Mouse (Mus musculus) embryonic facial prominence, embryonic 13.5 days (tissue): ENCODE data around the gene Rsrc2. TPM values are rescaled to one million over a fixed set of nuclear protein-coding genes. Genes with fewer than 3 reads are reported as not detected.
"Not testable (repeated sequence)": the region's sequence is repeated elsewhere in the genome, so short reads cannot be mapped to it uniquely, and the experiment has no call there.

Source experiments
- ATAC-seq: fragments of 200-750 bp; cut with Nextera tagmentation; 2 replicates; pipeline ENCODE4 v1.8.0; 2017; ENCODE audit warnings: low read depth; ENCODE audit not compliant: insufficient number of reproducible peaks, insufficient read depth, low FRiP score, low TSS enrichment
- H3K27ac ChIP-seq: fragments of 300-500 bp; sonication (generic); 2 replicates; pipeline ENCODE4 v1.5.1; 2015; ENCODE audit warnings: moderate library complexity, mild to moderate bottlenecking, inconsistent platforms
- H3K27me3 ChIP-seq: fragments of 300-500 bp; sonication (generic); 2 replicates; pipeline ENCODE4 v1.6.1; 2015; ENCODE audit warnings: mild to moderate bottlenecking, inconsistent platforms
- H3K36me3 ChIP-seq: fragments of 300-500 bp; sonication (generic); 2 replicates; pipeline ENCODE4 v1.6.1; 2015; ENCODE audit warnings: mild to moderate bottlenecking, inconsistent platforms
- H3K4me1 ChIP-seq: fragments of 300-500 bp; sonication (generic); 2 replicates; pipeline ENCODE4 v1.6.1; 2015; ENCODE audit warnings: inconsistent platforms
- H3K4me2 ChIP-seq: fragments of 300-500 bp; sonication (generic); 2 replicates; pipeline ENCODE4 v1.6.1; 2015; ENCODE audit warnings: moderate library complexity, mild to moderate bottlenecking, inconsistent platforms
- H3K4me3 ChIP-seq: fragments of 300-500 bp; sonication (generic); 2 replicates; pipeline ENCODE4 v1.5.1; 2015; ENCODE audit warnings: mild to moderate bottlenecking, inconsistent platforms
- H3K9ac ChIP-seq: fragments of 300-500 bp; sonication (generic); 2 replicates; pipeline ENCODE4 v1.6.1; 2015; ENCODE audit warnings: mild to moderate bottlenecking, inconsistent platforms
- H3K9me3 ChIP-seq: fragments of 300-500 bp; sonication (generic); 2 replicates; pipeline ENCODE4 v1.6.1; 2016; ENCODE audit warnings: inconsistent platforms
- WGBS: fragments of 180-500 bp; shearing (Covaris S2); methylation state at CpG from one replicate; pipeline ENCODE4 v1.1.7; 2015; ENCODE audit warnings: mixed read lengths; 5-methylcytosine and 5-hydroxymethylcytosine counted together
- polyA plus RNA-seq: library from polyadenylated mRNA; unstranded; fragments of >200 nt; fragmentation: Nextera tagmentation; extraction: Ambion mirVana; gene quantifications from 2 replicates; pipeline ENCODE4 v1.2.1, GENCODE M21; 2015

Gene Rsrc2
- 168 and 177 TPM in 2 replicates for polyA plus RNA-seq

DNA sequence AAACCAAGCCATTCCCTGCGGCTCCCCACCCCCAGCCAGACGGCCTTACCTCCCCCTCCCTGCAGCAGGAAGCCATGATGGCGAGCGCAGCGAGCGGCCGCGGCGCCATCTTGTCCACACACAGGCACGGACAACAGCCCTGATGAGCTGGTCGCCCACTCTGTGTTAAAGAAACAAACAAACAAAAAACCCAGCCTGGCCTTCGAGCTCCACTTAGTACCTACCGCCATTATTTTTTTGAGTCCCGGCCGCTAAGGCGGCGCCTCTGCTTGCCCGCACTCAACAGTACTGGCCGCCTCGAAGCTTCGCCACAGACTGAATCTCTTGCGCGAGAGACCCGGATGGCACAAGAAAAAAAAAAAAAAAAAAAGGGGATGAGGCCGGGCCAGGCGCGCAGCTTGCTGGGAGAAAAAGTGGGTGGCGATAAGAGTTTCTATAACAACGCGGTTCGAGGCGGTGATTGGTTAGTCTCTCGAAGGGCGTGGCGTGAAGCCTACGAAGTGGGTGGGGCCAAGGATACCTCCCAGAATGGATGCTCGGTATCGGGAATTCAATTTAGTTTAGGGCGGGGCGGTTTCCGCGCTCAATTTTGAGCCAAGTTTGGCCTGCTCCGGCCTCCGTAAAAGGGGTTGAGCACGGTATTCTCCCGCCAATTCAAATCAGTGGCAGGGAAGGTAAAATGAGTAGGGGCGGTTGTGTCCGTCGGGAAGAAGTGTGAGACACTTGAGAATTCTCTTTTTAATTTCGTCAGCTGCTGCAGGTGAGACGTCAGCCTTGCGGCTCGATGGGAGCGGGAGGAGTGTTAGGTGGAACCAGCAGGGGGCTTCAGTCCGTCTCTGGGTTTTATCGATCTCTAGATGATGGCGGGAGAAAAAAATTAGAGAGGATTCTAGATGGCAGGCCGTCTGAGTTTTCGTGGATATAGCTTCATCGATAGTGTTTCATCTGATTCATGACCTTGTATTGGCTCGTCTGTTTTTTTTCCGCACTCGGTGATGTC, at the start of gene Rsrc2, which contains the start of gene Kntc1:
Gene Rsrc2 (minus strand): TSS at position 350 of the 1,000 bp plus-strand sequence.
Gene Kntc1 (plus strand): TSS at position 652 of the 1,000 bp plus-strand sequence.
- under 1% methylated on average over 63 of the region's 63 CpGs for WGBS
- H3K27ac ChIP-seq, result peak within 1 kb of the TSS; percentile 98
- H3K27me3 ChIP-seq, result no peaks in the 10 kb centered on the region
- ATAC-seq, result peak; percentile 95
- peaks cover 22% of the 10 kb centered on the region for H3K36me3 ChIP-seq
- peak within 1 kb of the TSS; percentile 85 for H3K4me2 ChIP-seq
- H3K4me1 ChIP-seq, result peaks cover 23% of the 10 kb centered on the region
- H3K9me3 ChIP-seq, result no peaks in the 10 kb centered on the region
- H3K4me3 ChIP-seq, result peak within 1 kb of the TSS; percentile 75
- H3K9ac ChIP-seq, result peak within 1 kb of the TSS; percentile 90

DNA sequence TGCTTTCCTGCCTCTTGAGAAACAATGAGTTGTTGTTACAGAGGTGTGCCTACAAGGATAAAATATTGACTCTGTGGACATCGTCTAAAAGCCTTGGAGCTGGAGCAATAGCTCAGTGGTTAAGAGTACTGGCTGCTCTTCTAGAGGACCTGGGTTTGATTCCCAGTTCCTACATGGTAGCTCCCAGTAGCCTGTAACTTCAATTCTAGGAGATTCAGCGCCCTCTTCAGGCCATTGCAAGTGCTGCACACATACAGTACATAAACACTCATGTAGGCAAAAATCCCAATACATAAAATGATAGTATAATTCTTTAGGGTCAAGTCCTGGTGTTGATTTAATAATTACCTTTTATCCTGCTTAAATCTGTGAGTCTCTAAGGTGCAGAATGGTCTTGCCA, 43.9 kb upstream of the Rsrc2 start:
- ATAC-seq, result no peak
- Histone ChIP-seq H3K4me3 (no peak overlapping the region), H3K9me3 (no peaks in the 10 kb centered on the region), H3K36me3 (peaks cover 89% of the 10 kb centered on the region), H3K9ac (no peak overlapping the region), H3K27me3 (no peaks in the 10 kb centered on the region), H3K4me1 (no peaks in the 10 kb centered on the region), H3K4me2 (no peak overlapping the region), H3K27ac (no peak overlapping the region)
- WGBS, result 86% methylated on average over 2 of the region's 2 CpGs

DNA sequence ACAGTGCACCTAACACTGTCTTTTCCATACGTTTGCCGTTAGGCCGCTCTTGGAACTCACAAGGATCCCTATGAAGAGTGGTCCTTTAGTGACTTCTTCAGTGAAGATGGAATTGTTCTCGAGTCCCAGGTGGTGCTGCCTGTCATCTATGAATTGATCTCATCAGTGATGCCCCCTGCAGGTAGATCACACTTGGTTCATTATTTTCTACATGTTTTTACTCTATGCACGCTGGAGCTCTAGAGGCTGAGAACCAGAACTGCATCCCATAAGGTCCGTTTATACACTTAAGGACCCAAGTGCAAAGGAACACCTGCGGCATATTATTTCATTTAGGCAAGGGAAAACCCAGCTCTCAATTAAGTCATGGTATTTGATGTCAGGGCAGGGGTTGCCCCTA, 39.8 kb upstream of the Rsrc2 start:
- WGBS, result 87% methylated on average over 7 of the region's 7 CpGs
- Histone ChIP-seq H3K27ac (no peak overlapping the region), H3K9ac (no peak overlapping the region)

DNA sequence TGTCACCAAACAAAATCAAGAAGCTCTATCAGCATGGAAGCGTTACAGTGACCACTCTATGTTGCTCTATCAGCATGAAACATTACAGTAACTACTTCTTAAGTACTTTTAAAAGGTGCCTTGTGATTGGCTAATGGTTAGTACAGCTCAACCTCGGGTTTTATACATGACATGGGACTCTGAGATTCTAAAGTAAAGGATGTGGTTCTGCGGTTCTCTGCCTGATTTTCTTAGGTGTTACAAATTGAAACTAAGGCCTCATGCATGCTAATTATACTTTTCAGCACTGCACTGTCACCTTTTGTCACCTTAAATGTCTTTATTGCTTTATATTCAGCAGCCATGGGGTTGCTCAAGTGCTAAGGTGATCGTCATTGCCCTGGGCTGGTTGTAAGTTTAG, 32.6 kb upstream of the Rsrc2 start:
- no peak for ATAC-seq

More for the DNA sequence above, 39.8 kb upstream of the Rsrc2 start:
- H3K36me3 ChIP-seq, result peaks cover 90% of the 10 kb centered on the region
- no peak overlapping the region for H3K4me3 ChIP-seq
- H3K4me1 ChIP-seq, result no peaks in the 10 kb centered on the region
- no peaks in the 10 kb centered on the region for H3K9me3 ChIP-seq
- H3K27me3 ChIP-seq, result no peaks in the 10 kb centered on the region
- no peak overlapping the region for H3K4me2 ChIP-seq
- ATAC-seq, result no peak

GRCm38 (mm10) chr5:123780716-123781115, 31.5 kb upstream of the Rsrc2 start:
- H3K27ac ChIP-seq, result no peak overlapping the region
- H3K9me3 ChIP-seq, result no peaks in the 10 kb centered on the region
- H3K9ac ChIP-seq, result no peak overlapping the region
- H3K27me3 ChIP-seq, result no peaks in the 10 kb centered on the region
- no peak overlapping the region for H3K4me2 ChIP-seq
- H3K4me3 ChIP-seq, result no peak overlapping the region
- H3K36me3 ChIP-seq, result peaks cover 86% of the 10 kb centered on the region
- no peaks in the 10 kb centered on the region for H3K4me1 ChIP-seq
- WGBS, result 88% methylated on average over 8 of the region's 8 CpGs
- ATAC-seq, result no peak

More for the DNA sequence above, 32.6 kb upstream of the Rsrc2 start:
- Histone ChIP-seq H3K27me3 (no peaks in the 10 kb centered on the region), H3K9me3 (no peaks in the 10 kb centered on the region), H3K4me1 (no peaks in the 10 kb centered on the region), H3K9ac (no peak overlapping the region), H3K27ac (no peak overlapping the region), H3K36me3 (peaks cover 86% of the 10 kb centered on the region), H3K4me2 (no peak overlapping the region), H3K4me3 (no peak overlapping the region)
- WGBS, result 92% methylated on average over 4 of the region's 4 CpGs

DNA sequence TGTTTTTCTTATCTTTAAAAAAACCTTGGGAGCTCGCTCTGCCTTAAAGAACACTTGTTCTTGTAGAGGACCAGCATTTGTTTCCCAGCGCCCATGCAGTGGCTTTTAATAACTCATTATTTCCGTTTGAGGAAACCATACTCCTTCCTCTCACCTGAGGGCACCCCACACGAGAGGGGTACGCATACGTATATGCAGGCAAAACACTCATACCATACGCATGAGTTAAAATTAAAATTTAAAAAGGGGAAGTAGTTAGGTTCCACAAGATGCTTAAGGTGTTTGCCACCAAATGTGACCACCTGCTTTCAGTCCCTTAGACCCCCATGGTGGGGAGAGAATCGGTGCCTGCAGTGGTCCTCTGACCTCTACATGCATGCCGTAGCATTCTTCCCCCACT, 24.2 kb upstream of the Rsrc2 start:
- no peak overlapping the region for H3K27ac ChIP-seq
- no peaks in the 10 kb centered on the region for H3K4me1 ChIP-seq
- H3K4me2 ChIP-seq, result no peak overlapping the region
- H3K4me3 ChIP-seq, result no peak overlapping the region
- no peak for ATAC-seq
- no peak overlapping the region for H3K9ac ChIP-seq
- peaks cover 80% of the 10 kb centered on the region for H3K36me3 ChIP-seq
- H3K9me3 ChIP-seq, result no peaks in the 10 kb centered on the region
- no peaks in the 10 kb centered on the region for H3K27me3 ChIP-seq
- WGBS, result 91% methylated on average over 9 of the region's 9 CpGs

DNA sequence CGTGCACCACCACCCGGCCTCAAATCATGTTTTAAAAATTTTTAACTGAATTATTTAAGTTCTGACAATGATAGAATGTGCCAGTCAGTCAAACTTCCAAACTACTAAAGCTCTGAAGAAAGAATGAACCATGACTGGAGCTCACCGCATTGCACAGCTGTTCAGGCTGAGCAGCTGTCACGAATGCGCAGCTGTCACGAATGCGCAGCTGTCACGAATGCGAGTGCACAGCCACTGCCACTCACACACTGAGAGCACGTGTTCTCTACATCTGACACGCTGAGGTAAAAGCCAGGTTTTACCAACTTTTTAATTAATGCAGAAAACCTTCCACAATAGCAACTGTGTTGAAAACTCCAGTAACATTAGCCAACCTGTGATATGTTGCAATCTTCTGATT, 17.2 kb upstream of the Rsrc2 start:
- not testable (repeated sequence) for H3K9ac ChIP-seq, H3K4me3 ChIP-seq, H3K4me2 ChIP-seq, H3K4me1 ChIP-seq, H3K9me3 ChIP-seq, H3K27ac ChIP-seq, ATAC-seq, H3K27me3 ChIP-seq
- WGBS, result 93% methylated on average over 11 of the region's 11 CpGs
- H3K36me3 ChIP-seq, result peaks cover 81% of the 10 kb centered on the region

GRCm38 (mm10) chr5:123765506-123765905, 16.3 kb upstream of the Rsrc2 start:
- Histone ChIP-seq H3K27ac (no peak overlapping the region), H3K9ac (no peak overlapping the region), H3K4me2 (no peak overlapping the region), H3K27me3 (no peaks in the 10 kb centered on the region), H3K9me3 (no peaks in the 10 kb centered on the region), H3K4me1 (no peaks in the 10 kb centered on the region), H3K4me3 (no peak overlapping the region), H3K36me3 (peaks cover 79% of the 10 kb centered on the region)
- WGBS, result 96% methylated on average over 11 of the region's 11 CpGs
- no peak for ATAC-seq

DNA sequence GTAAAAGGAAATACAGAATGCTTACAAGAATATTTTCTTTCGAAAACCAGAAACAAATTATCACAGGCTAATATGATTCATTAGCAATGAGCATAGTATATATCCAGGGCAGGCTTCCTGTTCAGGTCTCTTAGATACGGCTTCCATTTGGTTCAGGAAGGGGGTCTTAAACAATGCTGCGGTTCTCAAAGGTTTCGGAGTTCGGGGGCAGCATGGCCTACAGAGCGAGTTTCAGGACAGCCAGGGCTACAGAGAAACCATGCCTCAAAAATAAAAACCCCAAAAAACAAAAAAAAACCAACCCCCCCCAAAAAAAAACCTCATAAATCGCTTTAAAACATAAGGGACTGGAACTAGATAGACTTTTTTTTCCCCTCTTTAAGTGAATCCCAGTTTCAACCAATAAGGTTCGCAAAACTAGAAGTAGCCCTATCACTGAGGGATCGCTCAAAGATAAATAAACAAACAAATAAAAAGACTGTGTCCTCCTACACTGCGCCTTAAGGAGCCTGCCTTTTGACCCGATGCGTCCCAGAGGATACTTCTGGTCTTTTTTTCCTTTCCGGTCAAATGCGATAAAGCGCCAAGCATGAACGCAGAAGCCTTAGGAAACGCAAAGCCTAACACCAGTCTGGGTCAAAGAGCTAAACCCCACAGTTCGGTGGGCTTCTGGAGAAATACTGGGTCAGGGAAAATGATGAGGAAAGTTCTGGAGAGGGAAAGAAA, 712 bp downstream of the Rsrc2 start:
- under 1% methylated on average over 18 of the region's 18 CpGs for WGBS
- Histone ChIP-seq H3K27me3 (no peaks in the 10 kb centered on the region), H3K36me3 (peaks cover 25% of the 10 kb centered on the region), H3K27ac (peak overlapping the region; percentile 98), H3K9ac (peak overlapping the region; percentile 90), H3K4me1 (peaks cover 23% of the 10 kb centered on the region), H3K9me3 (no peaks in the 10 kb centered on the region), H3K4me3 (peak overlapping the region; percentile 75), H3K4me2 (peak overlapping the region; percentile 85)
- ATAC-seq, result no peak

DNA sequence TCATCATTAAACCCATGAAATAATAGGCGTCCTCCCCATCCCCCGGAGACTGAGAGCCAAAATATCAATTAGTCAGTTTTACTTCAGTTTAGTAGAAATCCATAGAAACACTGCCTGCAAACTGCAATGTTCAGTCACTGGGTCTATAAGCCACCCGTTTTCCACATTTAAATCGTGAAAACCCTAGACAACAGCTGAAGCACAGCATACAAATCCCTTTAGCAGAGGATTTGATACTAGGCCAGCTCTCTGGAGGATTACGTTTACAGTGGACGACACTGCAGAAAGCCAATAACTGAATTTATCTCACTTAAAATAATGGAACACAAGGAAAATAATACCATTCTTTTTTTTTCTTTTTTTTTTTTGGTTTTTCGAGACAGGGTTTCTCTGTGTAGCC, 1.6 kb downstream of the Rsrc2 start:
- Histone ChIP-seq H3K9me3 (no peaks in the 10 kb centered on the region), H3K4me2 (peak overlapping the region; percentile 85), H3K27me3 (no peaks in the 10 kb centered on the region), H3K4me3 (peak overlapping the region; percentile 75), H3K36me3 (peaks cover 30% of the 10 kb centered on the region), H3K9ac (peak overlapping the region; percentile 78), H3K4me1 (peaks cover 23% of the 10 kb centered on the region), H3K27ac (no peak overlapping the region; the same call in 1 of the 2 replicates)
- 20% methylated on average over 7 of the region's 7 CpGs for WGBS
- ATAC-seq, result no peak

DNA sequence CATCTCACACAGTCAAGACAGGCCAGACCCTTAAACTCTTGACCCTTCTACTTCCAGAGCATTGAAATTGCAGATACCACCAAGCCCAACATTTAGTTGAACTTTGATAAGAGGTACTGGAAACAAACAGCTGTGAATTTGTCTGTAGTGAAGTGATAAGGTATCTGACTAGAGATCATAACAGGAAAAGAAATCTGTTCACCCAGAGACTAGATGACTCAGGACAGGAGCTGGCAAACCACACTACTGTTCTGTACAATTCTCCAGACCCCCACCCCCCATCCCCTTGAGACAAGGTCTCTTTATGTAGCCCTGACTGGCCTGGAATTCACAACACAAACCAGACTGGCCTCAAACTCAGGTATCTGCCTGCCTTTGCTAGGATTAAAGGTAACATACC, 3.0 kb downstream of the Rsrc2 start:
- Histone ChIP-seq H3K27ac (no peak overlapping the region), H3K27me3 (no peaks in the 10 kb centered on the region), H3K9me3 (no peaks in the 10 kb centered on the region), H3K36me3 (peaks cover 31% of the 10 kb centered on the region), H3K4me1 (peaks cover 23% of the 10 kb centered on the region), H3K9ac (no peak overlapping the region), H3K4me2 (peak overlapping the region; percentile 85), H3K4me3 (peak overlapping the region; percentile 75)
- ATAC-seq, result no peak
